Mouse (Mus musculus) spleen, adult 18-20 months (tissue): ENCODE measurements around the gene Enthd1.

Source experiments
- DNase-seq, 2 experiments: peaks; one replicate each; pipeline ENCODE4 v3.0.0; 2022; ENCODE audit warnings: mixed read lengths in 2 of 2

Gene Enthd1

DNA sequence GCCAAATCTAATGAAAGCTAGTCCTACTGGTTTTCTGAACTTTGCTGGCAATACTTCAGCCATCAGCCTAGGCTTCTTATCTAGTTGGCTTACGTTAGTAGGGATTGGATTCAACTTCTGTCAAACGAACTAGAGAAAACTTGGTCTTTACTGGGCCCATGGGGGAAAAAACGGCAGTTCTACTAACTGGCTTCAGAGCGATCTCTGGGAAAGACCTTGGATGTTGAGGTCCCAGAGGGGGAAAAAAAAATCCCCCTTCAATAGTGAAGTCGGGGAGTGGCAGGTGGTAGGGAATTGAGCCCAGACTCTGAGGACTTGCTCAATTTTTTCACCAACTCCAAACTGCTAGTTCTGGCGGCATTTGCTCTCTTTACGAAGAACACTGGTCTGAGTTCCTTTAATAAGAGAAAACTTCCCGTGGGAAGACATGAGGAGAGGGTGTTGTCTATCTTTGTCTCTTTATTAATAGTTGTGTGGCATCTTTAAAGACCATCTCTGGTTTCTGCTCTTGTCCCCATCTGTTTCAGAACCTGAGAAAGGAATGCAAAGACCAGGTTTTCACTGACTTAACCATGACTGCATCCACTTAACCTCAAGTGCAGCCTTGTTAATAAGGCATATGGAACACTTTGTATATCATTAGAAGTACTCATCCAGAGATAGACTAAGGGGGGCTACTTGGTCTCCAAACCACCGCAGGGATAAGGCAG lies 8.0 kb upstream of the Enthd1 start:
- DNase-seq, result no peak

DNA sequence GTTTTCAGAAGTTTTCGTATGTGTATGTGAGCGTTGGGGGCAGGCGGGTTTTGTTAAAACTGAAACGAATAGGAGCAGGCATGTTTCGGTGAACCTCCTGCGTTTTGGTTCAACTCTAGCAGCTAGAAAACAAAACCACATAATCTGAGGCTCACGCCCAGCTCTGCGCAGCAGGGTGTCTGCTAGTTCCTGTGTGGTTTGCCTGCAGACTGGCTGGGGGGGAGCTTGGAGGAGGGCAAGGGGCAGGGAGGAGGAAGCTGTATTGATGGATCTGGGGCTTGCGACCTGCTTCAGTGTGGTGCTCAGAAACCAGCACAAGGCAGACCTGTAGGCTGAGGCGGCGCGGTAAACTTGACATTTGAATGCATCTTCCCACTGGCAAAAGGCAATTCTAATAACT lies 7.3 kb upstream of the Enthd1 start, which contains the start of gene Grap2:
Grap2 (plus strand) TSS at position 304 of the 400 bp plus-strand sequence.
- peak; percentile 65 to 74 for DNase-seq

DNA sequence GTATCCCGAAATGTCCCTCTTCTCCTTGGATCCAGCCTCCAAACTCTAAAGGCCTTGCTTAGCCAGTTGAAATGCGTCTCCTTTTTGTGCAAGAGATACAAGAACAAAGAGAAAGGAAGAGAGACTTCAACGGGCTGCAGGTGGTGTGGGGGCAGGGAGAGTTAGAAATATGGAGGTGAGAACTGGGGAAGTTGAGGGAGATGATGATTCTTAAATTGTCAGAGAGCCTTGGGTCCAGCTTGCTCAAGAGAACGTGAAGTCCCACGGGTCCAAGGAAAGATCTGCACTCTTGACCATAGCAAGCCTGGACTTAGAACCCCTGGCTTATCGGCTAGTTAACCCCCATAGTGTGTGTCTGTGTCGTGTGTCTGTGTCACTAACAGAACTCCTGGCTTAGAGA lies 6.7 kb upstream of the Enthd1 start:
- DNase-seq, result peak in 1 of 2 experiments; percentile 33

DNA sequence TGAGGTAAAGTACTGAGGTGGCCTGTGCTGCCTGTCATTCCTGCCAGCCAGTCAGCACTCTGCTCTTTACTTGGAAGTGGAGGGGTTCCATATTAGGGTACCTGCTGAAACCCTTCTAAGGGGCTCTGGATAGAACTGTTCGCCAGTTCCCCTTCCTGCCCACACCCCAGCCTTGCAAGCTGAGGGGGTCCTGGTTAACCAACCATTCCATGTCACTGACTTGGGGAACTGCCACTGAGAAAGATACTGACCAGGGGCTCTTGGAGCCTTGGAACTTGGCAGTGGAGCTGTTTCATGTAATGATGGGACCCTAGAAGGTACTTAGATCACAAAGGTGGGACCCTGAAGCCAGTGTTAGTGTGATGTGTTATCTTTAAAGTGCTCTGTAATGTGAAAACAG lies 5.3 kb upstream of the Enthd1 start:
- DNase-seq, result no peak

DNA sequence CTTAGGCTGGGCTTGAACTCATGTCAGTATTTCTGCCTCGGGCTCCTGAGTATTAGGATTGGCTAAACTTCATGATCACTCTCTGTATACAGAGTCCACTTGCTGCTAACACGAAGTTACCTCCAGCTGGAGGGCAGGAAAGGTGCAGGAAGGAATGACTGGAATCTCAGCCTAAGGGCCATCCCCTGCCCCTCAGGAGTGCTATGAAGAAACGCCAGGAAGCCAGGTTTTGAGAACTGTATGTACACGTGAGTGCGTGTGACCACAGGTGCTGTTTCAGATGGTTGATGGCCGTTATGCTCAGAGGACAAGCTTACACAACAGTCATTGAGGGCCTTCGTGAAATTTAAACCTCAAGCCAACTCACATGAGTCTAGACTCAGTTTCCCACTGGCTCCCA lies 4.2 kb upstream of the Enthd1 start:
- DNase-seq, result no peak

DNA sequence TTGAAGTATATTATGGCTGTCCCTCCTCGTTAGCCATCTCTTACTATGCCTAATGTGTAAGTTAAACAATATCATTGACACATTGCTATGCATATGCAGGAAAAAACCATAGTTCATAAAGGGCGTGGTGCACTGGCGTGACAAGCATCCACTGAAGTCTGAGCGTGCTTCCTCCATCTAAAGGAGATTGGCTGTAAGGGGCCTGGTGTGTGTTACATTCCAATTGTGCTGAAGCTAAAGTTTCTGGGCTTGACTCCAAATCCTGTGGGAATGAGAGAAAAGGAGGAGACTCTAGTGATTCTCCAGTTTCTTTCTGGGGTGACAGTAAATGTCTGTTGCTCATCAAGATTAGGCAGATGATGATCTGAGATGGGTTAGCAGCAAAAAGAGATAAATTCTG lies 2.8 kb upstream of the Enthd1 start:
- no peak for DNase-seq

DNA sequence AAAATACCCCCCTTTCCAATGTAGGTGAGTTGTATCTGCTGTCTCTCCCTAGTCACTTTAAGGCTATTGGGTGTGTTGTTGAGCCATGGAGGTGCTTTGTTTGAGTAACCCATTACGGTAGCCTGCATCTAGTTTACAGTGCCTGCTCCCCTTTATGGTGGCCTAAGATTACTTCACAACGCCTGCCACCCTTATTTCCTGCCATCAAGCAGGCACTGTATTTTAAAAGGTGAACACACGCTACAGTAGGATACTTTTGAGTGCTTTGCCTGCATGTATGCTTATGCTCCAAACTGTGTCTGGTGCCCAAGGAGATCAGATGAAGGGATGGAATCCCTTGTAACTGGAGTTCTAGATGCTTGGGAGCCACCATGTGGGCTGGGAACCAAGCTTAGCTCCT lies 2.2 kb upstream of the Enthd1 start:
- DNase-seq, result no peak

DNA sequence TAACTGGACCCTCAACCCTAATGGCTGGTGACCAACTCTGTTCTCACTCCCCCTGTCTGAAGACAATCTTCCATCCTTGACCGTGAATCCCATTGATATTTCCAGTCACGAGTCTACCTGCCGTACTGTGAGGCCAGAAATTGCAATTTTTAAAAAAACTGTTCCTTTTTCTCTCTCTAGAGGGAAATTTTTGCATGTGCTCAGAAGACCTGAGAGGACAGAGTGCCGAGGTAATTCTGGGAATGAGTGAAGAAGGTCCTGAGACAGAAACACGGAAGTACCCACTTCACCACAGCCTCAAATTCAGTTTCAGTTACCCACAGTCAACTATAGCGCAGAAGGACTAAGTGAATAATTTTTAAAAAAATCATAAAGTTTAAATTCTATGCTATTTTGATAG lies 1.7 kb upstream of the Enthd1 start:
- no peak for DNase-seq

DNA sequence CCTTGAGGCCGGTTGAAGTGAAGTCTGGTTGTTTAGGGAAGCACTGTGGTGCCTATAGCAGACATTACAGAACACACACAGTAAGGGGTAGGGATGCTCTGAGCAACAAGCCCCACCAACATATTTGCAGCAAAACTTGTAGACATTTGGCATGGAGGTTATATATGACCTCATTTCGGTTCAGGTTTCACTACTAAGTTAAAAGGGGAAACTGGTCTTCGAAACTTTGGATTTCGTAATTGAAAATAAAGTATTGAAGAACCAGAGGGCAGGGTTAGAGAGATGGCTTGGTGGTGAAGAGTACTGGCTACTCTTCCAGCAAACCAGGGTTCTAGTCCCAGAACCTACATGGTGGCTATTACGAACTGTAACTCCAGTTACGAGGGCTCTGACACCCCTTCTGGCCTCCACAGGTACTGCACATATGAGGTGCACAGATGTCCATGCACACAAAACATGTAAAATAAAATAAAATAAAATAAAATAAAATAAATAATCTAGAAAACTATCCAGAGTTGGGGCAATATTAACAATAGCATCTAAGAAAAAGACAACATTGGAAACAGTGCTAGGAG lies 1.2 kb downstream of the Enthd1 start:
- DNase-seq, result peak in 1 of 2 experiments; percentile 51

DNA sequence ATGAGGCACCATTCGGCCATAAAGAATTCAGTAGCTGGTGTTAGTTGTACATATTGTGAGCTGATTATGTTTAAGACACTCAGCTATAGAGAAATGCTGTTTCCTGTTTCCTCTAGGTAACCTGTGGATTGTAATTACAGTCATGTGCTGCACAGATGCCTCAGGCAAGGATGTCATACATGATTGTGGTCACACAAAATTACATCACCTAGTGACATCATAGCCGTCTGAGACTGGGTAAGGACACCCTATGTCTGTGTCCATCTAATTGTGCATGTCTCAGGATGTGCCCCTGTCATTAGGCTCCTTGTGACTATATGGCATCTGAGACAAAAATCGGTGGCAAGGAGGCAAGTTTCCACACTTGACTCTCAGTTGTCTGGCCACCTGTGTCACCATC lies 2.5 kb downstream of the Enthd1 start:
- no peak for DNase-seq

DNA sequence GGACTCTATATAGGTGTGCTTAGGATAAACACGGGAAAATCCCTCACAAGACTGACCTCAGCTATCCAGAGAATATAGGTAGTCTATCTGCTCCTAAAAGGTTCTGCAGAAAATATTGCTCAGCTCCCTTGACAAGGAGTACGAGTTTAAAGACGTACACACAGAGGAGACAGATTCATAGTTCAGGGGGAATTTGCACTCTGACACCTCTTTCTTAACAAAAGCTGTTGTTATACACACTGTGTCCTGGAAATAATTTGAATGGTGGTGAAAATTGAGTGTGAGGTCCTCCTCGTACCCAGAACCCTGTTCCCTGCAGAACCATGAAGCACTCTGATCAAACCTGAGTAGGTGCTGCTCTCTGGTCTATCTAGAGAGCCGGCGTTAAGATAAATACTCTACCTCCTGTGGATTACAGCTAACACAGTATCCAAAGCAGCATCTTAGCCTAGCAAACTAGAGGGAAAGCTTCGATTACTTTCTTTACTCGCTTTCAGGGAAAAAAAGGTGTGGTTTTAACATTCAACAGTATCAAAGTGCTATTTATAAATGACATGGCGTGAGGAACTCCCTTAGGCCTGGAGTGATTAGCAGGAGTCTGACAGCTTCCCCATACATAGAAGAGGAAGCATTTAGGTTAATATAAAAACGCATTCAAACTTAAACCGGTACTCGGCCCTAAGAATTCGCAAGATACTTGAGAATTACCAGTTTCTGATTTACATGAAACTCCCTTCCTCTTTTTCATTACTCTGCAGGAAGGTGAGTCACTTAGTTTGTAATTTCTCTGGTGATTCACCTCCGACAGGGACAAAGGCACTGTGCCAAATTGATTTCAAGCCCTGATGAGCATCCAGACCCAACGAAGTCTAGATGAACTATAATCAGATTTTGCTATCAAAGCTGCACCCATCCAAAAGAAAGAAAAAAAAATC lies 4.0 kb downstream of the Enthd1 start:
- no peak for DNase-seq

DNA sequence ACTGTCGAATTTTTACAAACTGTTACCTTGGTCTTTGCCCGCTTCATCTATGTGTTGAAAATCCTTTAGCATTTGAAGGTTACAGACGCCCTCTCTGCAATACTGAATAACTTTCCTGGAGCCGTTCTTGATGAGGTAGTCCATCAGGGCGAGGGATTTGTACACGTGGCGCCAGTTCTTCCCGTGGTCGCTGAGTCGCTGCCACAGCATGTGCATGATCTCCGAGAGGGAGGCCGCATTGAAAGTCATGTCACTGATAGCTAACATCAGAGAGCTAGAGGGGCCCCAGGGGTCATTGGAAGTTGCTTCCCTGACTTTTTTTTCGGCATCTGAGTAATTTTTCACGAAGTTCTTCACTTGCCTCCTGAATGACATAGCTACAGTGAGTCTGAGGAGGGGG lies 5.0 kb downstream of the Enthd1 start:
- no peak for DNase-seq

DNA sequence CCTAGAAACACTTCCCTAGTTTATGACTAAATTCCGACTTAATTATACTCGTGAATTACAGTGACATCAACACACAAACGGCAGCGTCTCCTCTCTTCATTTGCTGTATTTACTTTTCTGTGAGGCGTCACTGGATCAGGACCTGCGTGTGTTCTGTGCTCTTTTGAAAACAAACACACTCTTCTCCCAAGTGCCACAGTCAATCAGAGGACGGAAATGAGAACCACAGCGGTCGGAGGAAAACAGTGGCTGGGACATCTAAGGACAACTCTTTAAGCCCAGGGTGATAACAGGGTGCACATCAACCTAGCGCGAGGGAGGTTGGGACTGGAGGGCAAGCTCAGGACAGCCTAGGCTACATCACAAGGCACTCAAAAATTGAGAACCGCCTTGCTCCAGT lies 5.4 kb downstream of the Enthd1 start:
- no peak for DNase-seq

DNA sequence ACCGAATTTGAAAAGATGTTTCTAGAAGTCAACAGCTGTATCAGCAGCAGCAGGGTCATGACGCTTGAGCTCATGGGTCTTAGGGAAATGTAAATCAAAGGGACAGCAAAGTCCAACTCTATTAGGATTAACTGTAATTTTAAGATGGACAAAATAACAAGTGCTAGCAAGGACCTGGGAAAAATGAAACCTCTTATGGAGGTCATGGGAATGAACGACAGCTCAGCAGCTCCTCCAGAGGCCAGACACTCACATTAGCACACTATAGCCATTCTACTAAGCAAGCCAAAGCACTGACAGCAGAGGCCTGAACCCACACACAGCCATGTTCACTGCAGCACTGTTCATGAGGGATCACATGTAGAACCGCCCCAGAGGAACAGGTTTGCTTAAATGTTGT lies 7.2 kb downstream of the Enthd1 start:
- DNase-seq, result no peak

DNA sequence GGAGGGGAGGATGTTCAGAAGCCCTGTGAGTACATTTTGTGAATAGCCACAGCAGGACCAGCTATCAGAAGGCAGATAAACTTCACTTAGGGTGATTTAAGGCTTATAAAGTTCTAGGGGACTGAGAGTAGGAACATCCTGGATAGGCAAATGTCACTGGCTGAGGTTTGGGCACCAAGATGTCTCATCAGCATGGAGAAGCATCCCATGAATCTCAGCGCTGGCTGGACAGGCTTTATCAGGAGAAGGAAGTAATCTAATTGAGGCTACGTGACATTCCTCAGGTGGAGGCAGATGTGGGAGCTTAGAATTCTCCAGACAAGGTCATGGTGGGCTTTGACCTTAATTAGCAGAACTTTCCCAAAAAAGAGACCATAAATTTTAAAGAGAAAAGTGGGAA lies 8.9 kb downstream of the Enthd1 start:
- no peak for DNase-seq

DNA sequence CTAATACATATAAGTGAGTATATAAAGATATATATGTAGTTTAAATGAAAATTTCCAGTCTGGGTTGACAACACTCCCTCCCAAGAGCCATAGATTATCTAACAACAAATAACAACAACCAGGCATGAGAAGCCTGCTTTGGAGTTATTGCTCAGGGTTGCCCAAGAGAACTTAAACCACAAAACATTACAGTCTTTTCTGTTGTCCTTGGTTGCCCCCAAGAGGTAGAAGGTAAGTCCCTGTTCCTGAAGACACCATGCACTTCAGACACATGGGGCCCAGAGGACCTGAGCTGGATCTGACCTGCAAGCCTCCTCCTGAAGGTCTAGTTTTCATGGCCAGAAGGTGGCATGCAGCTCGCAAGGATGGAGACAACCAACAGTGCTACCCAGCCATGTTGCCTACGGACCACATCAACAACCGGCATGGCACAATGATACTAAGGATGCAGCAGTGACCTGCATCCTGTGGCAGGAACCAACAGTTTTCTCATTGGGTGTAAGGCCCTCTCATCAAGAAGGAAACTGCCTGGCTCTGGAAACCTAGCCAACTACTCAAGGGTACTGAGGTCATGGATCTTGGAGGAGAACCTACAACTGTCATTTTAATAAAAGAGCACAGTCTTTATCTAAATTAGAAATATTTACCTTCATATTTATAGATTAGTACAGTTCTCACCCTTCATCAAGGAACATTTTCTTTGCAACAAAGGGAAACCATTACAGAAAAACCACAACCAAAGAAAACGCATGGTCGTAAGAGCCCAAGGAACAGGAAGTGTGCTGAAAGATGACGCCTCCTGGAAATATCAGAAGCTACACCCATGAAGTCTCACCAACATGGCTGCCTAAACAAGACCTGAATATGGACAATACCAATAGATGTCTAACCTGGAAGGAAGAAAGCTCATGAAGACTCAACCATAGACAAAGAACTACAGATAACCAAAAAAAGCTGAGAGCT lies 9.8 kb downstream of the Enthd1 start:
- no peak for DNase-seq

DNA sequence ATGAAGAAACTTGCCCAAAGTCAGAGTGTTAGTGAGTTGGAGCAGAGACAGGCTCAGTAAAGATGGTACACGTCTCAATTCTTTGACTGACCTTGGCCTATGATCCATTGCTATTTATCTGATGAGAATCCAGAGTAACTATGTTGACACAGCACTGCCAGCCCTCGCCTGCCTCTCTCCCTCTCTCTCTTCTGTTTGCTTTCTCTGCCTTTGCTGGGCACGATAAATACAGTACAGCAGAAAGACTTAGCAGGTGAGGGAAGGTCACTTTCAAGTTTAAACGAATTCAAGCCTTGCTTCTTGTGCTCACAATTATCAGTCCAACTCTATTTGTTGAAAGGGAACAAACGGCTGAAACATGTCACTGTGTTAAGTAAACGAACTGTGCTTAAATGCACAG lies 19.5 kb downstream of the Enthd1 start:
- DNase-seq, result no peak

DNA sequence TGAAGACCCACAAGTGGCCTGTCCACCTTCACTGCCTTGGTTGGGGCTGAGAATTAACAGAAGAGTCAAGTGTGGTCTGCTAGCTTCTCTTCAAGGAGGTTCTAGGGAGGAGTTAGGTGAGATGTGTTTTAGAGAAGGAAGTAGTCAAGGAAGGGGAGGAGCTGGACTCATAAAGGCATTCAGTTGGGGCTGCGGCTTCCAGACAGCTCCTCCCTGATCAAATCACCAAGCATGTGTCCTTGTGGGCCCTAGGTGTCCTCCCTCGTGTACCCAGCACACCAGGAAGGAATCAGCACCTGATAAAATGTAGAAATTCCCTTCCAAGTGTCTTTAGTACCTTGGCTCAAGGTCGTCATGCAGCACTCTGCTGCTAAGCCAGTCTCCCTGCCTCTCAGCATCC lies 20.8 kb downstream of the Enthd1 start:
- DNase-seq, result peak in 1 of 2 experiments; percentile 23

DNA sequence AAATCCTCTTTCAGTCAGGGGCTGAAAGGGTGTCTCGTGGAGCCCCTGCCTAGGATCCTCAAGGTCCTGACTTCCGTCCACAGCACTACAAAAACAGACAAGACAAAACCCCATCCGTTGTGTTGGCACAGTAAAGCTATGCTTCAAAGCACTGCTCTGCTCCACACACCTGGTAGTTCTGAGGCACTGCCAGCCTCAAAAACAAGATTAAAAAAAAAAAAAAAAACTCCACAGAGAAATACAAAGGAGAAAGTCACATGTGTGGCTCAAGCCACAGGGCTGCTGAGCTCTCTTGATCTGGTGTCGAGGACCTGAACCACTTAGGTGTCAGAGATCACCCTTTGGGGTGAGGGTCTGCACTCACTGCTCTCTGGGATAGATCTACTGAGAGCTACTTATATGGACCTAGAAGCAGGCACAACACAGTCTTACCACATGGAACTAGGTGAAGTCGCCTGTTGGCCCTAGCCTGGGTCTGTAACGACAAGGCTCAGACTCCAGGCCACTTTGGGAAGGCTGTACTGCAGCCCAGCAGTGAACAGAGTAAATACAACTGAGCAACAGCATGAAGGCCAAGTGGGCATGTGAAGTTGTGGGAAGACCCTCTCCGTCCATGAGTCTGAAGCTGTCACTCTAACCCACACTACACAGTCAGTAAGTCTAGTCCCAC lies 26.1 kb downstream of the Enthd1 start:
- no peak for DNase-seq

DNA sequence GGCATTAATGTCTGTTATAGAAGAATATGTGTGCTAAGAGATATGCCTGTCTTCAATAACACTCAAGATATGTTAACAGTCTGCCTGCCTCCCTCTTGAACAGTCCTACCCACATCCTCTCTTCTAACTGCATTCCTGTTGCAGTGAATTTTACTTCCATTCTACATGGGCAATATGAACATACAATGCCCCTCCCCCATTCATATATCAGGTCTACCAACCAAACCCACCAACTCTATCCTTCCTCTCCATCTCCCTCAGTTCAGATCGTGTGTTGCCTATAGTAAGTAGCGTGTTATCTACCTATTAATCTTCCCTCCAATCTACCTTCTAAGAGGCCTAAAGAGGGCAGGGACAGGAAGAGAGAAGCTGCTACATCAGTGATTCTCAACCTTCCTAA lies 26.9 kb downstream of the Enthd1 start:
- no peak for DNase-seq

DNA sequence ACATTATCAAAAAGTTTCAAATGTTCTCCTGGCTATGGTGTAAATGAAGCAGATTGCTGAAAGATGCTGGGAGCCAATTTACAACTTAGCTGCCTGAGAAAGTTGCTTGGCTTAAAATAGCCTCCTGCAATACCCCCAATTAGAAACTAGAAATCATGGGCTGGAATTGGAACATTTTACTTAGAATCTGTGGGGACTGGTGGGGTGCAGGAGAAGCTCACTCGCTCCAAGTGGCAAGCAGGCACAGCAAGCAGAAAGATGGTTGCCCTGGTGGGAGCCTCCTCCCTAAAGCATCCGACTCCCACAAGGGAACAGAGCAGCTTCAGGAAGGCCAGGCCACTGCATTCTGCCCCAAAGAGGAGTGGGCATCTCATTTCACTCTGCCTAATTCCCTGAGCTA lies 28.9 kb downstream of the Enthd1 start:
- DNase-seq, result no peak

DNA sequence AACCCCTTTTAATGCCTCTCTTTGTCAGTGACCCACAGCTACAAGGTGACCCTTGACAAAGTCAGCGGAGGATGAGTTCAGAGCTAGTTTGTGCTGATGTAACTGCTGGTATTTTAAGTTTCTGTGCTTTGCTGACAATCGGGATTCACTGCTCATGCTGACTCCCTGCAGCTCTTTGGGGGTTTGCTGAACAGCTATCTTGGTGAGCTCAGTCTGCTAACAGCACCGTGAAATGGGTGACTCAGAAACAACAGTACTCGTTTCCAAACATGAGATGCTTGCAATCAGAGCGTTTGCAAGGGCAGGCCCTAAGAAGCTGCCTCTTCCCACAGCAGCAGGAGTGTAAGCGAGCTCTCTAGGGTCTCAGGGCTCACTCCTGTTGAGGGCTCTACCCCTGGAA lies 31.7 kb downstream of the Enthd1 start:
- no peak for DNase-seq
